Mouse (Mus musculus): ENCODE data around the gene Hnrnpl. TPM values are rescaled to one million over a fixed set of nuclear protein-coding genes. Genes with fewer than 3 reads are reported as not detected.

Hnrnpl gene
- 323 and 357 TPM in 2 replicates for polyA plus RNA-seq (2016; fragmentation: Nextera tagmentation; extraction: Ambion mirVana)

DNA sequence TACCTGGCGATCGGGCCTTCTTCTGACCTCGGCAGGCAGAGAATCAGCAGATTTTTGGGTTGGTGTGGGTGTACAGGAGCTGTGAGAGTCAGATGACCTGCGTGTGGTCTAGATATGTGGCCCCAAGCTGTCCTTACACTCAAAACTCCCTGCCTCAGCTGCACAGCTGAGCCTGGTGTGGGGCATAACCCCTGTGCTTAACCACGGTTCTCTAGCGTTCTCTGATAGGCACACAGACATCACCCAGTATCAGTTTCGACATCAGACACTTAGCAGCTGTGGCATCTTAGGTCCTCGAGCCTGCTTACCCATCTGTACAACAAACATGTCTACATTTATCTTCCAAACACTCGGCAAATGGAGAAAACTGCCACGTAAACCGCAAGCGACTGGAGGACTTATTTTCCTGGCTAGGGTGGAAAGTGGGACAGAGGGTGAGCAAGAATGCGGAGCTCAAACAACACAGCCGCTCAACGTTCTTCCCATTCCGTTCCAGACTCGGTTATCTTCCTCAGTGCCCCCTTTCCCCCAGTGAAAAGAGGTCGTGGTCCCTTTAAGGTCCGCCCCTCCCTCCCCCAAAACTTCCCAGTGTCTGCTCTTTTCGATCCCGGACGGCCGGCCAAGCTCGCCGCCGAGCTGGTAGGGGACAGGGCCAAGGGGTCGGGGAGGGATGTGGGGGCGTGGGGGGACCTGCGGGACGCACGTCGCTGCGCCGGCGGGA lies at the start of gene Hnrnpl:
Gene Hnrnpl (plus strand): TSS at position 321 of the 721 bp plus-strand sequence.
- Histone ChIP-seq H3K4me3 (peak within 1 kb of the TSS; percentile 94), H3K27me3 (no peaks in the 10 kb centered on the region), H3K4me2 (replicated peaks) (peak within 1 kb of the TSS; percentile 83), H3K36me3 (peaks cover 14% of the 10 kb centered on the region), H3K4me1 (peaks cover 29% of the 10 kb centered on the region), H3K27ac (replicated peaks) (peak within 1 kb of the TSS; percentile 99), H3K9ac (replicated peaks) (peak within 1 kb of the TSS; percentile 91), H3K9me3 (no peaks in the 10 kb centered on the region)
- WGBS, result 4% methylated on average over 35 of the region's 35 CpGs
- peak; percentile 7 for ATAC-seq (ENCODE audit: low FRiP score, low read depth)

GRCm38 (mm10) chr7:28758623-28759022 lies 49.7 kb upstream of the Hnrnpl start:
- no peak overlapping the region for H3K4me2 ChIP-seq (replicated peaks)
- no peaks in the 10 kb centered on the region for H3K9me3 ChIP-seq
- peaks cover 7% of the 10 kb centered on the region for H3K4me1 ChIP-seq
- H3K36me3 ChIP-seq, result peaks cover 43% of the 10 kb centered on the region
- no peak overlapping the region for H3K4me3 ChIP-seq
- 83% methylated on average over 13 of the region's 13 CpGs for WGBS
- H3K9ac ChIP-seq (replicated peaks), result no peak overlapping the region
- peaks cover 23% of the 10 kb centered on the region for H3K27me3 ChIP-seq
- H3K27ac ChIP-seq (replicated peaks), result no peak overlapping the region
- ATAC-seq (ENCODE audit: low FRiP score, low read depth), result no peak

- Histone ChIP-seq H3K9ac (replicated peaks) (no peak overlapping the region), H3K27me3 (peaks cover 6% of the 10 kb centered on the region), H3K4me1 (peaks cover 15% of the 10 kb centered on the region), H3K36me3 (peaks cover 39% of the 10 kb centered on the region), H3K4me2 (replicated peaks) (no peak overlapping the region), H3K9me3 (no peaks in the 10 kb centered on the region), H3K4me3 (no peak overlapping the region), H3K27ac (replicated peaks) (no peak overlapping the region)
- 92% methylated on average over 9 of the region's 9 CpGs for WGBS
- no peak for ATAC-seq (ENCODE audit: low FRiP score, low read depth)
Measured at GRCm38 (mm10) chr7:28761907-28762306, 46.4 kb upstream of the Hnrnpl start.

DNA sequence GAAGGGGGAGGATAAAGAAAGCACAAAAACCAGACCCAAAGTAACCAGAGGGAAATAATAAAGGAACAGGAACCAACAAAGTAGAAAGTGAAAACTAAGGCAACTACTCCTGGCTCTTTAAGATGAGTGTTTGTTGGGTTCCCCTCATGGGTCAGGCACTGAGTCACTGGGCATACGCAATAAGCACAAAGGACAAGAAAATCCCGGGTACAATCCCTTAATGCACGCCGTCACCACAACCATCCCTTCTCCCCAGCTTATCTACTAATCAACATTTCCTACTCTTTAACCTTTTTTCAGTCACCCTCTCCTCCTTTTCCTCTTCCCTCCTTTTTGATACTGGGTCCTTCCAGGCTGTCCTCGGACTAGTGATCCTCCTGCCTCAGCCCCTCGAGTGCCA lies 43.1 kb upstream of the Hnrnpl start:
- no peak for ATAC-seq (ENCODE audit: low FRiP score, low read depth)
- no peaks in the 10 kb centered on the region for H3K9me3 ChIP-seq
- no peak overlapping the region for H3K27ac ChIP-seq (replicated peaks)
- no peaks in the 10 kb centered on the region for H3K27me3 ChIP-seq
- H3K4me1 ChIP-seq, result peaks cover 31% of the 10 kb centered on the region
- H3K4me2 ChIP-seq (replicated peaks), result peak overlapping the region; percentile 68
- no peak overlapping the region for H3K9ac ChIP-seq (replicated peaks)
- peaks cover 19% of the 10 kb centered on the region for H3K36me3 ChIP-seq
- H3K4me3 ChIP-seq, result peak overlapping the region; percentile 79; the same call in 1 of the 2 replicates
- WGBS, result 85% methylated on average over 6 of the region's 6 CpGs

- H3K4me2 ChIP-seq (replicated peaks), result peak within 1 kb of the TSS; percentile 68
- no peak within 1 kb of the TSS for H3K27ac ChIP-seq (replicated peaks)
- H3K9me3 ChIP-seq, result no peaks in the 10 kb centered on the region
- peak within 1 kb of the TSS; percentile 79 for H3K4me3 ChIP-seq
- H3K27me3 ChIP-seq, result no peaks in the 10 kb centered on the region
- peak within 1 kb of the TSS; percentile 80 for H3K9ac ChIP-seq (replicated peaks)
- under 1% methylated on average over 45 of the region's 45 CpGs for WGBS
- H3K4me1 ChIP-seq, result peaks cover 31% of the 10 kb centered on the region
- peaks cover 9% of the 10 kb centered on the region for H3K36me3 ChIP-seq
- ATAC-seq (ENCODE audit: low FRiP score, low read depth), result peak; percentile 98
Measured at GRCm38 (mm10) chr7:28766173-28766879, 42.0 kb upstream of the Hnrnpl start, which contains the start of gene Sirt2. Gene Sirt2, plus strand, starts transcription at chr7:28766735.

- Histone ChIP-seq H3K27ac (replicated peaks) (no peak overlapping the region), H3K4me2 (replicated peaks) (peak overlapping the region; percentile 65), H3K4me1 (peaks cover 31% of the 10 kb centered on the region), H3K27me3 (no peaks in the 10 kb centered on the region), H3K9ac (replicated peaks) (peak overlapping the region; percentile 80), H3K9me3 (no peaks in the 10 kb centered on the region), H3K36me3 (peaks cover 5% of the 10 kb centered on the region; the same call in 1 of the 2 replicates), H3K4me3 (peak overlapping the region; percentile 79)
- peak; percentile 16 for ATAC-seq (ENCODE audit: low FRiP score, low read depth)
- 6% methylated on average over 14 of the region's 14 CpGs for WGBS
Measured at GRCm38 (mm10) chr7:28766910-28767309, 41.4 kb upstream of the Hnrnpl start.

DNA sequence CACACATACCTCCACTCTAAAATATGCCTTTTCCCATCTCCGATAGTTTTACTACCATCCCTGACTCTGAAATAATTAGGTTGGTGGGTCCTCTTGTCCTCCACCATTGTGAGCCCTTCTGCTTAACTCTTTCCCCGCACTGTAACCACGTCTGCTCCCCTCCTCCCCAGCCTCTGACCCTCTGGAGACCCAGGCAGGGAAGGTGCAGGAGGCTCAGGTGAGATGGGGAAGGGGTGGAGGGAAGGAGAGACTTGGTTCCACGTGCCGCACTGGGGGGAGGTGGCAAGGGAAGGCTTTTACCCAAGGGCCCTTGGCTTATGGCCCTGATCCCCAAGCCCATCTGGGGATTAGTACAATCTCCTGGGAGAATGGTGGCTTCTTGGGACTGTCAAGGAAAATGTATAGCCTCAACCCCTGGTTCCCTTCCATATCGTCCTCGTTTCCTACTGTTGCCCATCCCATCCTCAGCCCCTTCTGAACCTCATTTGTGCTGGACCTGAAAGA lies 40.8 kb upstream of the Hnrnpl start, which contains the start of gene Nfkbib:
Gene Nfkbib (minus strand): TSS at position 51 of the 504 bp plus-strand sequence.
- H3K27me3 ChIP-seq, result no peaks in the 10 kb centered on the region
- no peak for ATAC-seq (ENCODE audit: low FRiP score, low read depth)
- no peak within 1 kb of the TSS for H3K27ac ChIP-seq (replicated peaks)
- H3K9me3 ChIP-seq, result no peaks in the 10 kb centered on the region
- peak within 1 kb of the TSS; percentile 80 for H3K9ac ChIP-seq (replicated peaks)
- 59% methylated on average over 7 of the region's 7 CpGs for WGBS
- H3K4me3 ChIP-seq, result peak within 1 kb of the TSS; percentile 79
- peaks cover 11% of the 10 kb centered on the region; the same call in 1 of the 2 replicates for H3K36me3 ChIP-seq
- peak within 1 kb of the TSS; percentile 68 for H3K4me2 ChIP-seq (replicated peaks)
- peaks cover 31% of the 10 kb centered on the region for H3K4me1 ChIP-seq

GRCm38 (mm10) chr7:28769414-28769958 lies 38.9 kb upstream of the Hnrnpl start:
- Histone ChIP-seq H3K9ac (replicated peaks) (no peak overlapping the region), H3K4me3 (no peak overlapping the region), H3K4me1 (peaks cover 31% of the 10 kb centered on the region), H3K4me2 (replicated peaks) (no peak overlapping the region), H3K27me3 (no peaks in the 10 kb centered on the region), H3K9me3 (no peaks in the 10 kb centered on the region), H3K36me3 (0 out of 2 replicates have a peak, but pooled peaks cover 8% of the 10 kb centered on the region), H3K27ac (replicated peaks) (no peak overlapping the region)
- 92% methylated on average over 9 of the region's 9 CpGs for WGBS
- no peak for ATAC-seq (ENCODE audit: low FRiP score, low read depth)

GRCm38 (mm10) chr7:28770309-28770708 lies 38.0 kb upstream of the Hnrnpl start:
- Histone ChIP-seq H3K4me2 (replicated peaks) (no peak overlapping the region), H3K9ac (replicated peaks) (no peak overlapping the region), H3K4me3 (no peak overlapping the region), H3K9me3 (no peaks in the 10 kb centered on the region), H3K27me3 (no peaks in the 10 kb centered on the region), H3K27ac (replicated peaks) (no peak overlapping the region), H3K4me1 (peaks cover 24% of the 10 kb centered on the region), H3K36me3 (0 out of 2 replicates have a peak, but pooled peaks cover 8% of the 10 kb centered on the region)
- 92% methylated on average over 3 of the region's 3 CpGs for WGBS
- ATAC-seq (ENCODE audit: low FRiP score, low read depth), result no peak

- WGBS, result 91% methylated on average over 11 of the region's 11 CpGs
- Histone ChIP-seq H3K9me3 (no peaks in the 10 kb centered on the region), H3K4me1 (peaks cover 16% of the 10 kb centered on the region), H3K27me3 (no peaks in the 10 kb centered on the region), H3K27ac (replicated peaks) (no peak overlapping the region), H3K36me3 (peaks cover 13% of the 10 kb centered on the region; the same call in 1 of the 2 replicates), H3K4me3 (no peak overlapping the region), H3K9ac (replicated peaks) (no peak overlapping the region), H3K4me2 (replicated peaks) (no peak overlapping the region)
- no peak for ATAC-seq (ENCODE audit: low FRiP score, low read depth)
Measured at GRCm38 (mm10) chr7:28771867-28772266, 36.5 kb upstream of the Hnrnpl start.

- Histone ChIP-seq H3K4me1 (peaks cover 7% of the 10 kb centered on the region), H3K27me3 (no peaks in the 10 kb centered on the region)
- ATAC-seq (ENCODE audit: low FRiP score, low read depth), result no peak
Measured at GRCm38 (mm10) chr7:28773163-28773562, 35.2 kb upstream of the Hnrnpl start.

More at GRCm38 (mm10) chr7:28773163-28773562, 35.2 kb upstream of the Hnrnpl start:
- no peaks in the 10 kb centered on the region for H3K9me3 ChIP-seq
- no peak overlapping the region for H3K4me3 ChIP-seq
- peaks cover 20% of the 10 kb centered on the region; the same call in 1 of the 2 replicates for H3K36me3 ChIP-seq
- H3K9ac ChIP-seq (replicated peaks), result no peak overlapping the region
- no peak overlapping the region for H3K27ac ChIP-seq (replicated peaks)
- 73% methylated on average over 3 of the region's 3 CpGs for WGBS
- H3K4me2 ChIP-seq (replicated peaks), result no peak overlapping the region

Data from midbrain, embryonic 12.5 days (tissue).